Mouse (Mus musculus): Measurements from ENCODE around the gene Prps2.
"Not testable (repeated sequence)": the region's sequence is repeated elsewhere in the genome, so short reads cannot be mapped to it uniquely, and the experiment has no call there.

Prps2 gene

DNA sequence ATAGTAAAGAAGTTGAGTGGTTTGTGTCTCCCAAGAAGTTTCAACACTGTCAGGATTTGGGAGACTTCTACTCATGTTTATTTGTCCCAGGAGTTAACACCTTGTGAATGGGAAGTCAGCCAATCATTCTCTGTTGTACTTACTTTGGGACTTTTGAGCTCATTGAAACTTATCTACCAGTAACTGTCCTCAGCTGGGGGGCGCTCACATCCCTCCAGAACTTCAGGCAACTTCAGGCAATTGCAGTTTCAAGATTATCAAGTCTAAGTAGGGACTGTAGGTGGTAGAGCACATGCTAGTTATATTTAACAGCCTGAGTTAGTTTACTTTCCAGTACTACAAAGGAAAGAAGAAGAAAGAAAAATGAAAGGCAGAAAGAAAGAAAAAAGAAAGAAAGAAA, 58.8 kb downstream of the Prps2 start:
- no peak for DNase-seq (ENCODE audit: low read depth, low spot score)

DNA sequence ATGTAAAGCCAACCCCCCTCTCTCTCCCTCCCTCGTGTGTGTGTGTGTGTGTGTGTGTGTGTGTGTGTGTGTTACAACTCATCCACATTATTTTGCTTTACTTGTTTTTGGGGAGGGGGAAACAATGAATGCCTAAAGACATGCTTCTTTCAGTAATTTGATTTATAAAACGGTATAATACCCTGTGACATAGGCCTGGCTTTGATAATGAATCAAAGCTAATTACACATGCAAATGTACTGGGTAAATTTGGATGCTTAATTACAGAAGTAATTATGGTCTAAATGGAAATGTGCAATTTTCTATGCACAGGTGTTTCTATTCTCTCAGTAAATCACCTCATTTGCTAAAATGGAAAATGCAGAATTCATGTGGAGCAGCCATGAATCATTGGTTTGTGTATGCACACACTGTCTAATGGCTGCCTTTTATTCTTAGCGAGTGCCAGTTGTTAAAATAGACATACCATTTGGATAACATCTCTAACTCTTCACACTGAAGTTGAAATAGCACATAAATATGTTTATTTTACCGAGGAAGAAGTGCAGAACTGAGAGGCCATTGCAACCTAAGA, 61.2 kb downstream of the Prps2 start:
- DNase-seq (ENCODE audit: low read depth, low spot score): no peak

DNA sequence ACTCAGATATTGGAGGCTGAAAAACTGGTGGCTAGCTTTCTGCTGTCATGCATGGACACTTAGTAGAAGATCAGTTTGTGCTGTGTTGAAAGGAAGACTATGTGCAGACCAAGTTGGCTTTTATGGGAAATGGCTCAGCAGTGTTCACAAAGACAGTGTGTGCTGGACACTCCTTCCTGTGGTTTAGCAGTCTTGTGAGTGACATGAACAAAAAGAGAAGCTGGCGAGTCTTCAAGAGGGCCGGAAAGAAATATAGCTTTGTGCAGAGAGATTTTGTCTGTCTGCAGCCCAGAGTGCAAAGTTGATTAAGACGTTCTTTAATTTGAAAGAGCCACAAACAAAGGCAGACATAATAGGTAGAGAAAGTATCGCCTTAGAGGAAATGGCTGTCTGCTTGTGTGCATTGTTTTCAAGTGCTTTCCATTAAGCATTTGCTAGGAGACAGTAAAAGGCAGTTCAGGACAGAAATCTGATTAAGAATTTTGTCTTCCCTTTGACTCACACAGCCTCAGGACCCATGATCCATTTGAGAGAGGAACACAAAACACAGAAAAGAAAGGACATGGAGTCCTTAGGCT, 63.6 kb downstream of the Prps2 start:
- no peak for DNase-seq (ENCODE audit: low read depth, low spot score)

DNA sequence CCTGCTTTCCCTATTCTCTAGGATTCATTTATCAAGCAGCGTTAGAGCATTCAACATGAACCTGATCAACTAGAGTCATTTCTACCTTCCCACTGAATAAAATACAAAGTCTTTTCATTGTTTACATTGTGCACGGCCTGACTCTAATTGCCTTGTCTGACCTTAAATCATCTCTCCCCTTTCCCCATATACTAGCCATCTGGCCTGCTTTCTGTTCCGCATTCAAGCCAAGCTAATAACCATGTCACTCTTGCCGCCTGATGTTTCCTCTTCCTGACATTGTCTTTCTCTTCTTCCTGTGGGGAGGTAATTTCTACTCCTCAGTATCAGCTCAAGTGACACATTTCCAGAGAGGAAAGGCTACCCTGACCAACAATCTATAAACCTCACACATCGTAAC, 66.8 kb downstream of the Prps2 start:
- DNase-seq (ENCODE audit: low read depth, low spot score): no peak

DNA sequence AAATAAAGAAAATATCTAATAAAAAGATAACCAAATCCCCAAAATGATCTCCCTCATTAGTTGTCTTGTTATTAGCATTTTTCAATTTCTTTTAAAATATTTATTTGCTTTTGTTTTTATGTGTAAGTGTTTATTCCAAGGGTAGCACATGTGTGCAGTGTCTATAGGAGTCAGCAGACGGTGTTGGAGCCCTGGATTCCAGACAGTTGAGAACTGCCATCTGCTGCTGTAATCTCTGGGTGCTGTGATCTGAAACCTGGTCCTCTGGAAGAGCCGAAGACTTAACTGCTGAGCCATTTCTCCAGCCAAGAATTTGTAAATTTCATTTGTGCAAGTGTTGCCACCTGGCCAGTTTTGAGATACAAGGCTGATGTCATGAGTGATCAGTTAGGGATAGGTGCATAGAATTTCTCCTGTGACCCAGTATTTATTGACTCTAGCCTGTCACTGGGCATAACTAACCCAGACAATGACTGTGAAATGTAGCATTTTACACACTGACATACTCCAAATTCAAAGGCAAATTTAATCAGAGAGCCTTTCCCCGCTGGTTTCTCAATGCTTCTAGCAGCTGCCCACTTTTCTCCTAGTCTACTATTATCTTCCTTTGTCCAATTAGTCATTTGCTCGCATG, 67.3 kb downstream of the Prps2 start:
- no peak for DNase-seq (ENCODE audit: low read depth, low spot score)

DNA sequence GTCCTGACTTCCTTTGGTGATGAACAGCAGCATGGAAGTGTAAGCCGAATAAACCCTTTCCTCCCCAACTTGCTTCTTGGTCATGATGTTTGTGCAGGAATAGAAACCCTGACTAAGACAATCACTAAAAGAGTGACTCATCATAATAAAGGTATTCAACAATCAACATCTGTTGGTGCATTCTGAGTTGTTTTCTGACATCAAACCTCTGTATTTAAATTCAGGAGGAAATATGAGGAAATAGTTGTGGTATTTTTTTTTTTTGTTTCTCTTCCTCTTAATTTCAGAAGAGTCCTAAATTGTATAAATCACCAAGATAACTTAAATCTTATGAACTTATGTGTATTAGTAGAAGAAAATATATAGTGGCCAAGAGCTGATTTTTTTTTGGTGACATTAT, 80.5 kb downstream of the Prps2 start:
- DNase-seq (ENCODE audit: low read depth, low spot score): not testable (repeated sequence)

Measured in WW6 (cell line).